Mouse (Mus musculus) liver, adult 2 months (tissue): ENCODE data around the gene Armh3.

ENCODE experiments used
- CTCF ChIP-seq: fragments of 200-500 bp; IDR thresholded peaks from 2 replicates; pipeline ENCODE4 v1.5.1; 2011; ENCODE audit warnings: low read depth, low read length, control low read depth
- POLR2A ChIP-seq: fragments of 200-500 bp; IDR thresholded peaks from 2 replicates; pipeline ENCODE4 v1.6.1; 2011; ENCODE audit warnings: low read length, control low read depth; ENCODE audit not compliant: insufficient read depth; ENCODE audit errors: extremely low read depth

DNA sequence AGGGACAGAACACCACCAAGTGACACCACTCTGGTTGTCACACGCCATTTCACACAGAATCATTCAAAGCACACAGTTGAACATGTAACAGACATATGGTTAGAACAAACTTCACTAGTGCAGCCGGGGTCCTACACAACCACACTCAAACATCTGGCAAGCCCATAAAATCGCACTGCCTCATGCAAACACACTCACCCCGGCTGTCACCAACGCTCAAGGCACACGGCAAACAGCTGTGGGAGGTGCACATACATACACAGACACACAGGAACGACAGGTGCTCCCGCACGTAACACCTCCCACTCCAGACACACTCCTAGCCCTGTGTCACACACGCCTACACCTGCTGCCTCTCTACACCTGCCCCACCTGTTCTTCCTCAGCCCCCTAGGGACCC is 183.1 kb downstream of the Armh3 start:
- TF ChIP-seq CTCF (no peak), POLR2A (no peak)
